Mouse (Mus musculus): ENCODE results near the gene H2-M10.1.

DNA sequence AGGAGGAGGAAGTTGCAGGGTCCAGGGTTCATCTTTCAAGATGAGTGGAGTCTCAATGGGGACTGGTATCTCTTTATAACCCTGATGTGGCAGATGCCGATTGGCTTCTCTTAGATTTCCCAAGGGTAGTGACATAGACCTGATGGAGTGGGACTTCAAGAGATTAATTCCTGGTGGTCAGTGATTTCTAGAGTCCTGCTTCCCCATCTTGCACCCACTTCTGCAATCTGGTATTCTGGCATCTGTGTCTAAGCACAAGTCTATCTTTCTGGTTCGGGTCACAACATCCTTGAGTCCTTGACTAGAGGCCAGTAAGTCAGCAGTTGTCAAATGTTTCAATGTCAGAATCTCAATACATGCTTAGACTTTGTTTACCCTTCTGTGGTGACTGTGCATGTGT lies 39.6 kb downstream of the H2-M10.1 start, which contains the start of gene H2-M10.2:
- TF ChIP-seq CTCF (IDR thresholded peaks at IDR 0.05; ENCODE audit: control insufficient read depth, insufficient read depth, insufficient replicate concordance, low read depth, low read length): no peak
- TF ChIP-seq POLR2A (IDR thresholded peaks at IDR 0.05; ENCODE audit: control insufficient read depth, low read depth, low read length): no peak
